Mouse (Mus musculus) olfactory bulb, adult 2 months (tissue): ENCODE results near the gene Spta1. TPM values are rescaled to one million over a fixed set of nuclear protein-coding genes. Genes with fewer than 3 reads are reported as not detected.

ENCODE experiments used
- H3K27ac ChIP-seq: fragments of 200-500 bp; 2 replicates; pipeline ENCODE4 v1.5.1; 2012; ENCODE audit warnings: low read depth, low read length; ENCODE audit not compliant: insufficient read depth
- H3K4me1 ChIP-seq: fragments of 200-500 bp; 2 replicates; pipeline ENCODE4 v1.6.1; 2012; ENCODE audit warnings: low read length; ENCODE audit not compliant: control insufficient read depth, insufficient read depth
- H3K4me3 ChIP-seq: fragments of 200-500 bp; 2 replicates; pipeline ENCODE4 v1.5.1; 2012; ENCODE audit warnings: mild to moderate bottlenecking, low read depth, low read length, moderate library complexity; ENCODE audit not compliant: insufficient read depth
- CTCF ChIP-seq: fragments of 200-500 bp; IDR thresholded peaks from 2 replicates; pipeline ENCODE4 v1.5.1; 2012; ENCODE audit warnings: low read depth, mild to moderate bottlenecking, low read length, moderate library complexity; ENCODE audit not compliant: insufficient read depth
- POLR2A ChIP-seq: fragments of 200-500 bp; IDR thresholded peaks from 2 replicates; pipeline ENCODE4 v1.6.1; 2012; ENCODE audit warnings: mild to moderate bottlenecking, low read depth, low read length, moderate library complexity; ENCODE audit not compliant: insufficient read depth
- WGBS: fragments of 180-500 bp; shearing (Covaris S2); methylation state at CpG from one replicate; pipeline ENCODE4 v1.1.7; 2018; 5-methylcytosine and 5-hydroxymethylcytosine counted together
- polyA plus RNA-seq: library from polyadenylated mRNA; stranded (reverse); fragments of >200 nt; gene quantifications from 2 replicates; pipeline ENCODE4 v1.2.4, GENCODE M21; 2012; ENCODE audit warnings: low replicate concordance; ENCODE audit not compliant: missing spikeins, insufficient read depth, insufficient read length

Spta1 gene
- polyA plus RNA-seq, 1 experiment = not detected

GRCm38 (mm10) chr1:174169024-174169423 lies 3.6 kb upstream of the Spta1 start:
- Histone ChIP-seq H3K4me3 (no peak overlapping the region), H3K27ac (no peak overlapping the region), H3K4me1 (no peaks in the 10 kb centered on the region)
- TF ChIP-seq POLR2A (no peak), CTCF (no peak)

GRCm38 (mm10) chr1:174170706-174171501 lies 1.7 kb upstream of the Spta1 start:
- H3K27ac ChIP-seq = no peak overlapping the region
- TF ChIP-seq POLR2A = no peak
- H3K4me1 ChIP-seq = no peaks in the 10 kb centered on the region
- H3K4me3 ChIP-seq = no peak overlapping the region
- 85% methylated on average over 5 of the region's 5 CpGs for WGBS

DNA sequence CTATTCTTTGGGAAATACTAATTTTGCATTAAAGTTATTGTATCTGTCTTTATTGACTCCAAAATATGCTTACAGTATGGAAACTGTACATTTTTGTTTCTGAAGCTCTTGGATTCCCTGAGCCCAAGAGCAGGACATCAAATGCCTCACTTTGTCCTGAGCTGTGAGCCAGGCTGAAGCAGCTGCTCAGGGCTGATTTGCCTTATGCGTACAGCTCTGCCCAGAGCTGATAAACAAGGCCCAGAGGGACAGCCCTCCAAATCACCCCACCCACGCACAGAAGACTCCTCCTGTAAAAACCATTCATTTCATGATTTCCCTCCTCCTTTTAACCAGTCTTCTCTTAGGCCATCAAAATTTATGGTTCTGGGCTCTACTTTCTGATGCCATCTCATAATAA lies 1.0 kb upstream of the Spta1 start:
- no peak overlapping the region for H3K4me3 ChIP-seq
- TF ChIP-seq CTCF (no peak), POLR2A (no peak)
- no peaks in the 10 kb centered on the region for H3K4me1 ChIP-seq
- WGBS = 50% methylated on average over 2 of the region's 2 CpGs
- no peak overlapping the region for H3K27ac ChIP-seq

- TF ChIP-seq POLR2A (no peak), CTCF (no peak)
- Histone ChIP-seq H3K27ac (no peak overlapping the region), H3K4me1 (no peaks in the 10 kb centered on the region), H3K4me3 (no peak overlapping the region)
- WGBS = 79% methylated on average over 7 of the region's 7 CpGs
Measured at GRCm38 (mm10) chr1:174204699-174205098, 32.1 kb downstream of the Spta1 start.

- no peak overlapping the region for H3K4me3 ChIP-seq
- TF ChIP-seq CTCF (no peak), POLR2A (no peak)
- no peaks in the 10 kb centered on the region for H3K4me1 ChIP-seq
- WGBS = 93% methylated on average over 5 of the region's 5 CpGs
- no peak overlapping the region for H3K27ac ChIP-seq
Measured at GRCm38 (mm10) chr1:174212286-174212685, 39.7 kb downstream of the Spta1 start.

- TF ChIP-seq CTCF (no peak), POLR2A (no peak)
- H3K4me3 ChIP-seq = no peak overlapping the region
- H3K27ac ChIP-seq = no peak overlapping the region
- H3K4me1 ChIP-seq = no peaks in the 10 kb centered on the region
- WGBS = 77% methylated on average over 8 of the region's 8 CpGs
Measured at GRCm38 (mm10) chr1:174215270-174216038, 42.9 kb downstream of the Spta1 start.

DNA sequence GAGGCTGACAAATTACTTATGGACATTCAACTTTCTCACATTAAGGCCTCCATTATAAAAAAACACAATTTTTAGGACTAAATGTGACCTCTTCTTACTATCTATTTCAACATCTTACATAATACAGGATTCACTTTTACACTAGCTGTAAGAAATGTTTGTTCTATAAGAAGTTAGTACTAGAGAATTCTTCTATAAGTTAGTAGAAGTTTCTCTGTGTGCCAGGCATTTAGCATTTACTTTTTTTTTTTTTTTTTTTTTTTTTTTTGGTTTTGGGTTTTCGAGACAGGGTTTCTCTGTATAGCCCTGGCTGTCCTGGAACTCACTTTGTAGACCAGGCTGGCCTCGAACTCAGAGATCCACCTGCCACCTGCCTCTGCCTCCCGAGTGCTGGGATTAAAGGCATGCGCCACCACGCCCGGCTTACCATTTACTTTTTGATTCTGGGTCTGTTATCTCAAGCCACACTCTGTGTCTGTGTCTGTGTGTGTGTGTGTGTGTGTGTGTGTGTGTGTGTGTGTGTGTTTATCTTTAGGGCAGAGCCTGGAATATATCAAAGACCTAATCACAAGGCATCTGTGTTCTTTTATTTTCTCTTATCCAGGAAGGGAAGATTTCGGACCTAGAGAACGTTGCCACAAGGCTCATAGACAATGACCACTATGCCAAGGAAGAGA lies 44.1 kb downstream of the Spta1 start:
- WGBS = 88% methylated on average over 8 of the region's 8 CpGs
- no peaks in the 10 kb centered on the region for H3K4me1 ChIP-seq
- no peak for TF ChIP-seq CTCF
- TF ChIP-seq POLR2A = no peak
- no peak overlapping the region for H3K4me3 ChIP-seq
- H3K27ac ChIP-seq = no peak overlapping the region

- 70% methylated on average over 4 of the region's 4 CpGs for WGBS
- Histone ChIP-seq H3K4me1 (no peaks in the 10 kb centered on the region), H3K4me3 (no peak overlapping the region), H3K27ac (no peak overlapping the region)
- TF ChIP-seq POLR2A (no peak), CTCF (no peak)
Measured at GRCm38 (mm10) chr1:174239916-174240315, 67.3 kb downstream of the Spta1 start.

GRCm38 (mm10) chr1:174244621-174245020 lies 72.0 kb downstream of the Spta1 start:
- no peaks in the 10 kb centered on the region for H3K4me1 ChIP-seq
- WGBS = 38% methylated on average over 2 of the region's 2 CpGs
- no peak overlapping the region for H3K4me3 ChIP-seq
- TF ChIP-seq CTCF (no peak), POLR2A (no peak)
- no peak overlapping the region for H3K27ac ChIP-seq
